Mouse (Mus musculus) adrenal gland, adult 8-10 months (tissue): ENCODE results near the gene Dnaic1. TPM values are rescaled to one million over a fixed set of nuclear protein-coding genes. Genes with fewer than 3 reads are reported as not detected.

ENCODE experiments used
- DNase-seq: peaks from one replicate; pipeline ENCODE4 v3.0.0; 2022
- total RNA-seq, 4 experiments: library from RNA; stranded (reverse); gene quantifications; 2 replicates each; pipeline ENCODE4 v1.2.4; 2022

Gene Dnaic1
- total RNA-seq: under 1 TPM in 3 of 4 experiments, not detected in 1; 0.49 to 0.94 (median 0.86) TPM

- DNase-seq: peak; percentile 99
Observed at GRCm38 (mm10) chr4:41569411-41569885, at the start of gene Dnaic1, which contains the start of gene Fam219a. TSS of gene Dnaic1 (plus strand) at chr4:41569775. TSS of gene Fam219a (minus strand) at chr4:41569538.

- DNase-seq: no peak
Observed at GRCm38 (mm10) chr4:41520641-41521040, 48.9 kb upstream of the Dnaic1 start.

- no peak for DNase-seq
Observed at GRCm38 (mm10) chr4:41522136-41522535, 47.4 kb upstream of the Dnaic1 start.

GRCm38 (mm10) chr4:41522788-41523187 lies 46.8 kb upstream of the Dnaic1 start:
- no peak for DNase-seq

- no peak for DNase-seq
Observed at GRCm38 (mm10) chr4:41523839-41524238, 45.7 kb upstream of the Dnaic1 start.

GRCm38 (mm10) chr4:41524829-41525228 lies 44.7 kb upstream of the Dnaic1 start:
- DNase-seq: no peak

- DNase-seq: no peak
Observed at GRCm38 (mm10) chr4:41526553-41526952, 43.0 kb upstream of the Dnaic1 start.

GRCm38 (mm10) chr4:41527076-41527475 lies 42.5 kb upstream of the Dnaic1 start:
- DNase-seq: no peak

- no peak for DNase-seq
Observed at GRCm38 (mm10) chr4:41527996-41528395, 41.6 kb upstream of the Dnaic1 start.

GRCm38 (mm10) chr4:41532420-41532819 lies 37.2 kb upstream of the Dnaic1 start:
- DNase-seq: no peak

GRCm38 (mm10) chr4:41534866-41535265 lies 34.7 kb upstream of the Dnaic1 start:
- DNase-seq: no peak

GRCm38 (mm10) chr4:41542136-41542535 lies 27.4 kb upstream of the Dnaic1 start:
- DNase-seq: no peak

- DNase-seq: peak; percentile 45
Observed at GRCm38 (mm10) chr4:41545985-41546384, 23.6 kb upstream of the Dnaic1 start.

- DNase-seq: no peak
Observed at GRCm38 (mm10) chr4:41547086-41547485, 22.5 kb upstream of the Dnaic1 start.

GRCm38 (mm10) chr4:41552529-41552928 lies 17.0 kb upstream of the Dnaic1 start:
- peak; percentile 58 for DNase-seq

GRCm38 (mm10) chr4:41553116-41553515 lies 16.5 kb upstream of the Dnaic1 start:
- DNase-seq: no peak

GRCm38 (mm10) chr4:41554994-41555663 lies 14.4 kb upstream of the Dnaic1 start:
- DNase-seq: peak; percentile 60

GRCm38 (mm10) chr4:41556311-41556953 lies 13.1 kb upstream of the Dnaic1 start:
- DNase-seq: no peak

GRCm38 (mm10) chr4:41557092-41557491 lies 12.5 kb upstream of the Dnaic1 start:
- DNase-seq: no peak

GRCm38 (mm10) chr4:41563297-41563696 lies 6.3 kb upstream of the Dnaic1 start:
- DNase-seq: no peak

GRCm38 (mm10) chr4:41566123-41566522 lies 3.5 kb upstream of the Dnaic1 start:
- no peak for DNase-seq

- peak; percentile 46 for DNase-seq
Observed at GRCm38 (mm10) chr4:41568239-41568638, 1.3 kb upstream of the Dnaic1 start.

- DNase-seq: peak; percentile 41
Observed at GRCm38 (mm10) chr4:41568682-41569410, 729 bp upstream of the Dnaic1 start.
